ENCODE assay signal across 8 mouse cellular contexts in genomic region chr19:5087884-5088728, GRCm38 (mm10). TPM values are rescaled to one million over a fixed set of nuclear protein-coding genes. Genes with fewer than 3 reads are reported as not detected.
DNase-seq lines count a peak whose midpoint lies in the region; ATAC-seq lines count a peak whose summit lies in the region.

TSS of gene Yif1a (plus strand) at chr19:5088538.

- under 1% methylated on average over 58 of the region's 58 CpGs for WGBS in heart, embryonic 10.5 days
- under 1% methylated on average over 58 of the region's 58 CpGs for WGBS in kidney, embryonic 15.5 days

- H3K4me2 ChIP-seq in kidney, embryonic 15.5 days, result peak within 1 kb of the TSS; percentile 87

- H3K9ac ChIP-seq in kidney, embryonic 15.5 days, result peak within 1 kb of the TSS; percentile 83

- H3K27me3 ChIP-seq in heart, embryonic 10.5 days (ENCODE audit: insufficient read depth, poor library complexity, severe bottlenecking), result peaks cover 34% of the 10 kb centered on the region
- peaks cover 35% of the 10 kb centered on the region for H3K27me3 ChIP-seq in kidney, embryonic 15.5 days

- H3K36me3 ChIP-seq in heart, embryonic 10.5 days, result peaks cover 37% of the 10 kb centered on the region
- H3K36me3 ChIP-seq in kidney, embryonic 15.5 days, result peaks cover 34% of the 10 kb centered on the region

- peak; percentile 88 for ATAC-seq in erythroblast, adult 5-6 weeks (replicated peaks; ENCODE audit: low FRiP score, poor library complexity, severe bottlenecking)
- peak; percentile 92 for ATAC-seq in kidney, embryonic 15.5 days (replicated peaks; ENCODE audit: low FRiP score)
- ATAC-seq in monocyte, adult 5-6 weeks (replicated peaks; ENCODE audit: insufficient number of reproducible peaks, low FRiP score, low TSS enrichment, poor library complexity, severe bottlenecking), result peak; percentile 82

- peak within 1 kb of the TSS; percentile 94 for H3K4me3 ChIP-seq in heart, embryonic 10.5 days
- H3K4me3 ChIP-seq in kidney, embryonic 15.5 days (replicated peaks), result peak within 1 kb of the TSS; percentile 90

- peak; percentile 91 to 92 for DNase-seq in B cell, adult 2 months
- peak; percentile 100 for DNase-seq in brain, adult 2 months (ENCODE audit: low read depth, low spot score)
- peak; percentile 98 for DNase-seq in heart, embryonic 10.5 days (ENCODE audit: low spot score)
- DNase-seq in liver, result peak; percentile 92
- peak; percentile 89 to 96 for DNase-seq in spleen, postnatal 4 days (ENCODE audit: low spot score in 2 of 2)

- peaks cover 31% of the 10 kb centered on the region for H3K4me1 ChIP-seq in heart, embryonic 10.5 days
- H3K4me1 ChIP-seq in kidney, embryonic 15.5 days, result peaks cover 27% of the 10 kb centered on the region

- H3K27ac ChIP-seq in heart, embryonic 10.5 days, result peak within 1 kb of the TSS; percentile 88
- peak within 1 kb of the TSS; percentile 92 for H3K27ac ChIP-seq in kidney, embryonic 15.5 days

- no peaks in the 10 kb centered on the region for H3K9me3 ChIP-seq in heart, embryonic 10.5 days
- H3K9me3 ChIP-seq in kidney, embryonic 15.5 days (replicated peaks), result no peaks in the 10 kb centered on the region

RNA-seq across cellular contexts. Expression of gene Yif1a, which starts in this region (rescaled TPM):
- 6.3 and 7.1 TPM in 2 replicates for total RNA-seq in erythroblast, adult 5-6 weeks (2015; ENCODE audit: low replicate concordance)
- 1.9 and 2.5 TPM in 2 replicates for total RNA-seq in erythroblast, adult 5-6 weeks (2017; ENCODE audit: low replicate concordance)
- polyA plus RNA-seq in heart, embryonic 10.5 days (2016; fragmentation: Nextera tagmentation; extraction: Ambion mirVana), result 94.9 and 104 TPM in 2 replicates
- 99.8 and 101 TPM in 2 replicates for polyA plus RNA-seq in kidney, embryonic 15.5 days (2015; fragmentation: Nextera tagmentation; extraction: Ambion mirVana)
- 10.4 to 13.3 TPM (median 10.5 TPM) in 3 replicates for total RNA-seq in monocyte, adult 5-6 weeks (2017)

Comparison
In these comparisons a context has a peak if more than half of its experiments do, and no peak if none do; other contexts are left out.
1. Peak in every context shown above with its lines: DNase-seq, ATAC-seq, H3K4me3 ChIP-seq and H3K27ac ChIP-seq.